Mouse (Mus musculus) CD4-positive, CD25-positive, alpha-beta regulatory T cell, adult 9 weeks (primary cell): Measurements from ENCODE around the gene Gtsf2. TPM values are rescaled to one million over a fixed set of nuclear protein-coding genes. Genes with fewer than 3 reads are reported as not detected.

Source experiments
- polyA plus RNA-seq: library from polyadenylated mRNA; unstranded; fragments of 100-300 nt; shearing (Covaris generic); gene quantifications from one replicate; pipeline ENCODE4 v1.2.1, GENCODE M21; 2017

Gene Gtsf2
- polyA plus RNA-seq = not detected

DNA sequence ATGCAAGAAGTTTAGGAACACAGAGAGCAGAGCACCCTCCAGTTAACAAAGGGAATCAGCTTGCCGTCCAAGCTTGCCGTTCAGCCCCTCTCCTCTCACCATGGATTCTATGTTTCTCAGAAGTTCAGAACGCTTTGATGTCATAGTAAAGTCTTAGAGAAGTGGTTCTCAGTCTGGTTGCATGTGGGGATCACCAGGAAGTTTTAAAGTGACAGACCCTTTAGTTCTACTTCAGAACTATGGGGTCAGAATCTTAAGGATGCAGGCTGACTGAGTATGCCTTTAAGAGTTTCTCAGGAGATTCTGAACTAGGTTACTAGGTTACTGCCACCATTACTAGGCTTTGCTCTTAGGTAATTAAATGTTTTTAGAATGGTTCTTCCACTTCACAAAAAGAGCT lies at the start of gene Gtsf2:
Gtsf2 (minus strand) TSS at position 101 of the 400 bp plus-strand sequence.

DNA sequence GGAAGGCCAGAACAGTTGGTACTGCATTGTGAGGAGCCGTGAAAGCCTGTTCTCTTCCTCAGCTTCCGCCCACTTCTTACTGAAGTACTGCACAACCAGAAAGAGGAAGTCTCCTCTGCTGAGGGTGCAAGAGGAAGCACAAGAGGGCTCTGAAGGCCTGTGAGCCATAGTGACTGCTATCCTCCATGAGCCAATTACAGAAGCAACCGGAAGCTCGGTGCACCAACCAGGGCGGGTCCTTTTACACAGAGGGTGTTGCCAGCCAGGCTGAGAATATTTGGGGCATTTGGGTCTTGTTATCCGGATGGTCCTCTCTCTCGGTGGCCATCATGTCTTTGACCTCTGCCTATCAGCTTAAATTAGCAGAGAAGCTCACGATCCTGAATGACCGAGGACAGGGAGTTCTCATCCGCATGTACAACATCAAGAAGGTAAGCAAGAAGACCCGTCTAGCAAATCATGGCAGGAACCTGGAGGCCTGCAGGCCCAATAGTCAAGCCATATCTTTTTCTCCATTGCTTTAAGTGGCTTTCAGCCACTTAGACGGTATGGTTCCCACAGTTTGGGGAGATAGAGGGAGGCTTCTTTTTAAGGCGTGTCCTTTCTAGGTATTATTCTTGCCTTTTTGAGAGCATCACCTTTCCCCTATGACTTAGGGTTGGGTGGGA lies 5.4 kb upstream of the Gtsf2 start, which contains the start of gene Nckap1l:
Nckap1l (plus strand) TSS at position 244 of the 668 bp plus-strand sequence.

DNA sequence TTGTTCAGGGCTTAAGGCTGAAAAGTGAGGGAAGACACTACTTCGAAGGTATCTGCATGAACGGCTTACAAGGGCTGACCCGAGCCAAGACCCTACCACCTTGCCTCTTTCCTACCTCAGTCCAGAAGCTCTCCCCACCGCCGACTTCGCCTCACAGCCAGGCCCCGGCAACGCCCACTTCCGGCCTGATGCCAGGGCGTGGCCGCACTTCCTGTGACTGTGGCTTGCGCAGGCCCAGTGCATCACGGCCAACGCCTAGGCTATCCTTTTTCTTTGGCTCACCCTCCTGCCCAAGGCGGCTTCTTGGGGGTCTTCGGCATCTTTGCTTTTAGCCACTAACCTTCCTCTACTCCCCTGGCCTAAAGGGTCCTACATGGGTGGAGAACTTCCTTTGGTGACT lies 18.0 kb downstream of the Gtsf2 start, which contains the start of gene Gtsf1:
Gtsf1 (minus strand) TSS at position 230 of the 400 bp plus-strand sequence.

Other genes starting within 250 kb of the Gtsf2 start
- gene Cbx5, start 208.7 kb downstream of the Gtsf2 start, polyA plus RNA-seq = 16.3 TPM
- 171 TPM for gene Hnrnpa1, start 208.0 kb downstream of the Gtsf2 start, polyA plus RNA-seq
- gene Nfe2, start 190.1 kb downstream of the Gtsf2 start, polyA plus RNA-seq = 0.78 TPM
- gene Copz1, start 175.8 kb downstream of the Gtsf2 start, polyA plus RNA-seq = 191 TPM
- not detected for gene Gpr84, start 137.9 kb downstream of the Gtsf2 start, polyA plus RNA-seq
- gene Zfp385a, start 108.4 kb downstream of the Gtsf2 start, polyA plus RNA-seq = not detected
- gene Itga5, start 81.7 kb downstream of the Gtsf2 start, polyA plus RNA-seq = 5.6 TPM
- gene Gtsf1, start 18.0 kb downstream of the Gtsf2 start, polyA plus RNA-seq = not detected
- gene Nckap1l, start 5.3 kb upstream of the Gtsf2 start, polyA plus RNA-seq = 174 TPM
- 2.6 TPM for gene Pde1b, start 54.6 kb upstream of the Gtsf2 start, polyA plus RNA-seq
- gene Ppp1r1a, start 89.5 kb upstream of the Gtsf2 start, polyA plus RNA-seq = not detected
- not detected for gene Glycam1, start 116.6 kb upstream of the Gtsf2 start, polyA plus RNA-seq